ENCODE assay signal across 8 mouse cellular contexts in genomic region chr10:79712499-79713126, GRCm38 (mm10). TPM values are rescaled to one million over a fixed set of nuclear protein-coding genes. Genes with fewer than 3 reads are reported as not detected.
DNase-seq lines count a peak whose midpoint lies in the region; ATAC-seq lines count a peak whose summit lies in the region.

No protein-coding gene starts in this region.

- no peak overlapping the region for H3K4me2 ChIP-seq in hindbrain, embryonic 14.5 days (replicated peaks)
- H3K4me2 ChIP-seq in hindbrain, embryonic 16.5 days (ENCODE audit: low read length), result no peak overlapping the region
- no peak overlapping the region for H3K4me2 ChIP-seq in intestine, embryonic 14.5 days (ENCODE audit: low read length)
- H3K4me2 ChIP-seq in midbrain, embryonic 13.5 days (replicated peaks), result no peak overlapping the region

- WGBS in hindbrain, embryonic 14.5 days, result 11% methylated on average over 6 of the region's 6 CpGs
- 18% methylated on average over 4 of the region's 6 CpGs for WGBS in hindbrain, embryonic 16.5 days
- WGBS in intestine, embryonic 14.5 days, result 14% methylated on average over 5 of the region's 6 CpGs
- 12% methylated on average over 4 of the region's 6 CpGs for WGBS in midbrain, embryonic 13.5 days

- no peaks in the 10 kb centered on the region for H3K9me3 ChIP-seq in hindbrain, embryonic 14.5 days (ENCODE audit: control insufficient read depth, low read length)
- H3K9me3 ChIP-seq in hindbrain, embryonic 16.5 days (ENCODE audit: control insufficient read depth, low read length), result no peaks in the 10 kb centered on the region
- no peaks in the 10 kb centered on the region for H3K9me3 ChIP-seq in intestine, embryonic 14.5 days (ENCODE audit: control insufficient read depth, low read length)
- no peaks in the 10 kb centered on the region for H3K9me3 ChIP-seq in midbrain, embryonic 13.5 days

- 0 out of 2 replicates have a peak, but pooled peaks have one; percentile 9 for ATAC-seq in hindbrain, embryonic 14.5 days (ENCODE audit: low FRiP score)
- ATAC-seq in hindbrain, embryonic 16.5 days, result no peak
- peak; percentile 57 for ATAC-seq in intestine, embryonic 14.5 days (replicated peaks; ENCODE audit: low FRiP score, low TSS enrichment, low read depth)
- ATAC-seq in midbrain, embryonic 13.5 days, result peak; percentile 18; the same call in 1 of the 2 replicates

- H3K4me3 ChIP-seq in hindbrain, embryonic 14.5 days (replicated peaks; ENCODE audit: low read length), result no peak overlapping the region
- H3K4me3 ChIP-seq in hindbrain, embryonic 16.5 days (ENCODE audit: low read length), result no peak overlapping the region
- H3K4me3 ChIP-seq in intestine, embryonic 14.5 days (ENCODE audit: low read depth, low read length), result no peak overlapping the region
- no peak overlapping the region for H3K4me3 ChIP-seq in midbrain, embryonic 13.5 days (replicated peaks)

- H3K9ac ChIP-seq in hindbrain, embryonic 14.5 days, result no peak overlapping the region
- no peak overlapping the region for H3K9ac ChIP-seq in hindbrain, embryonic 16.5 days (ENCODE audit: low read depth, low read length)
- H3K9ac ChIP-seq in intestine, embryonic 14.5 days (ENCODE audit: low read length), result no peak overlapping the region
- H3K9ac ChIP-seq in midbrain, embryonic 13.5 days (replicated peaks), result no peak overlapping the region

- intact Hi-C loops in left cerebral cortex, postnatal 14 days (cut with DNase I), result no loop called here

- no peak overlapping the region for H3K27ac ChIP-seq in hindbrain, embryonic 14.5 days
- no peak overlapping the region for H3K27ac ChIP-seq in hindbrain, embryonic 16.5 days (ENCODE audit: low read depth, low read length)
- no peak overlapping the region for H3K27ac ChIP-seq in intestine, embryonic 14.5 days (ENCODE audit: low read depth)
- H3K27ac ChIP-seq in midbrain, embryonic 13.5 days, result no peak overlapping the region

- H3K4me1 ChIP-seq in hindbrain, embryonic 14.5 days (replicated peaks; ENCODE audit: control insufficient read depth, insufficient read depth, low read length), result peaks cover 12% of the 10 kb centered on the region
- H3K4me1 ChIP-seq in hindbrain, embryonic 16.5 days (ENCODE audit: control insufficient read depth, insufficient read depth, low read depth, low read length), result peaks cover 13% of the 10 kb centered on the region
- peaks cover 9% of the 10 kb centered on the region for H3K4me1 ChIP-seq in intestine, embryonic 14.5 days (replicated peaks; ENCODE audit: control insufficient read depth, insufficient read depth, low read length)
- H3K4me1 ChIP-seq in midbrain, embryonic 13.5 days (replicated peaks), result peaks cover 21% of the 10 kb centered on the region

- H3K36me3 ChIP-seq in hindbrain, embryonic 14.5 days (replicated peaks; ENCODE audit: control insufficient read depth, insufficient read depth), result peaks cover 41% of the 10 kb centered on the region
- H3K36me3 ChIP-seq in hindbrain, embryonic 16.5 days (ENCODE audit: control insufficient read depth, insufficient read depth, low read length), result peaks cover 26% of the 10 kb centered on the region
- H3K36me3 ChIP-seq in intestine, embryonic 14.5 days (ENCODE audit: control insufficient read depth, insufficient read depth, low read length), result peaks cover 38% of the 10 kb centered on the region
- peaks cover 39% of the 10 kb centered on the region for H3K36me3 ChIP-seq in midbrain, embryonic 13.5 days

- DNase-seq in hindbrain, embryonic 14.5 days (ENCODE audit: low spot score), result peak; percentile 75
- peak; percentile 80 for DNase-seq in cerebellum, adult 11-12 months
- DNase-seq in forelimb bud, embryonic 11.5 days (ENCODE audit: low read depth, low spot score), result peak; percentile 77
- peak; percentile 92 for DNase-seq in intestine, embryonic 14.5 days (ENCODE audit: low spot score)
- DNase-seq in left cerebral cortex, postnatal 14 days (ENCODE audit: low spot score in 2 of 2), result peak; percentile 84 to 90
- peak; percentile 94 to 98 for DNase-seq in spleen, postnatal 4 days (ENCODE audit: low spot score in 2 of 2)

- H3K27me3 ChIP-seq in hindbrain, embryonic 14.5 days (ENCODE audit: control insufficient read depth, insufficient read depth, low read length), result peaks cover 29% of the 10 kb centered on the region
- peaks cover 3% of the 10 kb centered on the region; the same call in 1 of the 2 replicates for H3K27me3 ChIP-seq in hindbrain, embryonic 16.5 days (replicated peaks; ENCODE audit: control insufficient read depth, insufficient read depth, low read length)
- H3K27me3 ChIP-seq in intestine, embryonic 14.5 days (replicated peaks; ENCODE audit: control insufficient read depth, insufficient read depth, low read length), result peaks cover 40% of the 10 kb centered on the region
- peaks cover 38% of the 10 kb centered on the region for H3K27me3 ChIP-seq in midbrain, embryonic 13.5 days

RNA-seq across cellular contexts. Expression of gene Hcn2, which starts 3.8 kb away (rescaled TPM):
- 2.9 and 4.3 TPM in 2 replicates for polyA plus RNA-seq in hindbrain, embryonic 14.5 days (2014; fragmentation: Nextera tagmentation; extraction: Ambion mirVana)
- 1.2 and 1.4 TPM in 2 replicates for polyA plus RNA-seq in hindbrain, embryonic 16.5 days (2015; fragmentation: Nextera tagmentation; extraction: Ambion mirVana)
- 0.09 and 0.12 TPM in 2 replicates for polyA plus RNA-seq in intestine, embryonic 14.5 days (2014; fragmentation: Nextera tagmentation; extraction: Ambion mirVana)
- 10 to 100 TPM; 93.4 to 99.2 TPM for total RNA-seq in left cerebral cortex, postnatal 14 days (2021)
- 0.18 and 0.43 TPM in 2 replicates for polyA plus RNA-seq in midbrain, embryonic 13.5 days (2015; fragmentation: Nextera tagmentation; extraction: Ambion mirVana)

RNA-seq across cellular contexts. Expression of gene Bsg, which starts 8.3 kb away (rescaled TPM):
- 930 and 976 TPM in 2 replicates for polyA plus RNA-seq in hindbrain, embryonic 14.5 days (2014; fragmentation: Nextera tagmentation; extraction: Ambion mirVana)
- polyA plus RNA-seq in hindbrain, embryonic 16.5 days (2015; fragmentation: Nextera tagmentation; extraction: Ambion mirVana), result 1,077 and 1,193 TPM in 2 replicates
- 895 and 900 TPM in 2 replicates for polyA plus RNA-seq in intestine, embryonic 14.5 days (2014; fragmentation: Nextera tagmentation; extraction: Ambion mirVana)
- total RNA-seq in left cerebral cortex, postnatal 14 days (2021), result 100 to 1,000 TPM; 785 to 820 TPM
- 564 and 608 TPM in 2 replicates for polyA plus RNA-seq in midbrain, embryonic 13.5 days (2015; fragmentation: Nextera tagmentation; extraction: Ambion mirVana)

RNA-seq across cellular contexts. Expression of gene Gzmm, which starts 23.8 kb away (rescaled TPM):
- polyA plus RNA-seq in hindbrain, embryonic 14.5 days (2014; fragmentation: Nextera tagmentation; extraction: Ambion mirVana), result 1.5 and 1.8 TPM in 2 replicates
- 1.7 TPM in 2 replicates for polyA plus RNA-seq in hindbrain, embryonic 16.5 days (2015; fragmentation: Nextera tagmentation; extraction: Ambion mirVana)
- polyA plus RNA-seq in intestine, embryonic 14.5 days (2014; fragmentation: Nextera tagmentation; extraction: Ambion mirVana), result 0.78 and 1.2 TPM in 2 replicates
- 1 to 10 TPM in 1 of 2 experiments, under 1 TPM in 1; 0.81 to 1.6 TPM for total RNA-seq in left cerebral cortex, postnatal 14 days (2021)
- 1.4 and 1.7 TPM in 2 replicates for polyA plus RNA-seq in midbrain, embryonic 13.5 days (2015; fragmentation: Nextera tagmentation; extraction: Ambion mirVana)

RNA-seq across cellular contexts. Expression of gene Cdc34, which starts 30.6 kb away (rescaled TPM):
- polyA plus RNA-seq in hindbrain, embryonic 14.5 days (2014; fragmentation: Nextera tagmentation; extraction: Ambion mirVana), result 78.9 and 81.8 TPM in 2 replicates
- polyA plus RNA-seq in hindbrain, embryonic 16.5 days (2015; fragmentation: Nextera tagmentation; extraction: Ambion mirVana), result 73.5 and 84.7 TPM in 2 replicates
- 129 and 145 TPM in 2 replicates for polyA plus RNA-seq in intestine, embryonic 14.5 days (2014; fragmentation: Nextera tagmentation; extraction: Ambion mirVana)
- 10 to 100 TPM; 64.2 to 70.3 TPM for total RNA-seq in left cerebral cortex, postnatal 14 days (2021)
- 109 and 110 TPM in 2 replicates for polyA plus RNA-seq in midbrain, embryonic 13.5 days (2015; fragmentation: Nextera tagmentation; extraction: Ambion mirVana)

RNA-seq across cellular contexts. Expression of gene Polrmt, which starts 33.8 kb away (rescaled TPM):
- 32.8 and 36.5 TPM in 2 replicates for polyA plus RNA-seq in hindbrain, embryonic 14.5 days (2014; fragmentation: Nextera tagmentation; extraction: Ambion mirVana)
- polyA plus RNA-seq in hindbrain, embryonic 16.5 days (2015; fragmentation: Nextera tagmentation; extraction: Ambion mirVana), result 37.1 and 50.6 TPM in 2 replicates
- 37.9 and 40.1 TPM in 2 replicates for polyA plus RNA-seq in intestine, embryonic 14.5 days (2014; fragmentation: Nextera tagmentation; extraction: Ambion mirVana)
- 10 to 100 TPM; 43.8 to 45.4 TPM for total RNA-seq in left cerebral cortex, postnatal 14 days (2021)
- polyA plus RNA-seq in midbrain, embryonic 13.5 days (2015; fragmentation: Nextera tagmentation; extraction: Ambion mirVana), result 38.5 and 43.9 TPM in 2 replicates
